In genomic region chr11:98088224-98088623, GRCm38 (mm10) we compare ENCODE assay signal across 9 mouse cellular contexts. TPM values are rescaled to one million over a fixed set of nuclear protein-coding genes. Genes with fewer than 3 reads are reported as not detected.
DNase-seq lines count a peak whose midpoint lies in the region; ATAC-seq lines count a peak whose summit lies in the region.
"Had no signal": no experiment of that assay in that cellular context is flagged by ENCODE, and none has a peak within 500 bp of the region (broad histone marks: within the 10 kb centered on the region; RNA-seq: fewer than 3 reads in every experiment).

No protein-coding gene starts in this region.

- peak overlapping the region; percentile 10; the same call in 1 of the 2 replicates for H3K4me2 ChIP-seq in embryonic facial prominence, embryonic 14.5 days (ENCODE audit: low read depth, low read length)
- no peak overlapping the region for H3K4me2 ChIP-seq in midbrain, embryonic 13.5 days (replicated peaks)

- no peaks in the 10 kb centered on the region for H3K27me3 ChIP-seq in embryonic facial prominence, embryonic 14.5 days (replicated peaks; ENCODE audit: control insufficient read depth, insufficient read depth, low read length)
- no peaks in the 10 kb centered on the region for H3K27me3 ChIP-seq in midbrain, embryonic 13.5 days

- ATAC-seq in embryonic facial prominence, embryonic 14.5 days (ENCODE audit: low read depth), result peak; percentile 76
- ATAC-seq in granulocyte monocyte progenitor cell, adult 5-6 weeks (replicated peaks; ENCODE audit: poor library complexity, severe bottlenecking), result no peak
- no peak for ATAC-seq in midbrain, embryonic 13.5 days

- H3K36me3 ChIP-seq in embryonic facial prominence, embryonic 14.5 days (ENCODE audit: control insufficient read depth, insufficient read depth, low read length), result peaks cover 44% of the 10 kb centered on the region
- peaks cover 79% of the 10 kb centered on the region for H3K36me3 ChIP-seq in midbrain, embryonic 13.5 days

- H3K9ac ChIP-seq in embryonic facial prominence, embryonic 14.5 days (ENCODE audit: low read depth, low read length), result no peak overlapping the region
- no peak overlapping the region for H3K9ac ChIP-seq in midbrain, embryonic 13.5 days (replicated peaks)

- no peaks in the 10 kb centered on the region for H3K9me3 ChIP-seq in embryonic facial prominence, embryonic 14.5 days (ENCODE audit: control insufficient read depth, low read length)
- no peaks in the 10 kb centered on the region for H3K9me3 ChIP-seq in midbrain, embryonic 13.5 days

- 0 out of 2 replicates have a peak overlapping the region, but pooled peaks have one; percentile 15 for H3K27ac ChIP-seq in embryonic facial prominence, embryonic 14.5 days (replicated peaks; ENCODE audit: low read depth, low read length)
- H3K27ac ChIP-seq in midbrain, embryonic 13.5 days, result no peak overlapping the region

- DNase-seq in layer of hippocampus, adult 9-11 months, result peak; percentile 38
- no peak for DNase-seq in layer of hippocampus, adult 18-20 months (ENCODE audit: low spot score in 2 of 2)
- peak; percentile 65 for DNase-seq in NIH3T3 (ENCODE audit: low read depth)
- peak; percentile 89 for DNase-seq in embryonic facial prominence, embryonic 14.5 days (ENCODE audit: low spot score)
- DNase-seq in kidney, adult 11 months, result peak; percentile 22
- DNase-seq in lung, postnatal 25 days (ENCODE audit: low spot score), result peak; percentile 43

- 26% methylated on average over 7 of the region's 7 CpGs for WGBS in embryonic facial prominence, embryonic 14.5 days
- 55% methylated on average over 7 of the region's 7 CpGs for WGBS in midbrain, embryonic 13.5 days

- no peaks in the 10 kb centered on the region for H3K4me1 ChIP-seq in embryonic facial prominence, embryonic 14.5 days (ENCODE audit: control insufficient read depth, insufficient read depth, low read length)
- H3K4me1 ChIP-seq in midbrain, embryonic 13.5 days (replicated peaks), result no peaks in the 10 kb centered on the region

- H3K4me3 ChIP-seq in embryonic facial prominence, embryonic 14.5 days (ENCODE audit: low read depth, low read length), result no peak overlapping the region
- no peak overlapping the region for H3K4me3 ChIP-seq in midbrain, embryonic 13.5 days (replicated peaks)

RNA-seq across cellular contexts. Expression of gene Stac2, which starts 35.0 kb away (rescaled TPM):
- 10 to 100 TPM; 45.7 to 55.2 TPM for total RNA-seq in layer of hippocampus, adult 18-20 months (2021)
- 0.51 and 0.54 TPM in 2 replicates for polyA plus RNA-seq in embryonic facial prominence, embryonic 14.5 days (2014; fragmentation: Nextera tagmentation; extraction: Ambion mirVana)
- total RNA-seq in granulocyte monocyte progenitor cell, adult 5-6 weeks (2014; fragmentation: Nextera tagmentation), result not detected in 2 replicates
- not detected in 2 replicates for total RNA-seq in granulocyte monocyte progenitor cell, adult 5-6 weeks (2017)
- 1.6 and 1.7 TPM in 2 replicates for polyA plus RNA-seq in midbrain, embryonic 13.5 days (2015; fragmentation: Nextera tagmentation; extraction: Ambion mirVana)
- total RNA-seq: MEL had no signal

Comparison
In these comparisons a context has a peak if more than half of its experiments do, and no peak if none do; other contexts are left out.
1. DNase-seq: peak in layer of hippocampus, adult 9-11 months (single experiment), NIH3T3 (single experiment), embryonic facial prominence, embryonic 14.5 days (single experiment), kidney, adult 11 months (single experiment) and lung, postnatal 25 days (single experiment); none in layer of hippocampus, adult 18-20 months (0 of 2).
2. RNA of gene Stac2, which starts 35.0 kb away (total RNA-seq): 45.7 to 55.2 TPM in layer of hippocampus, adult 18-20 months; not detected in granulocyte monocyte progenitor cell, adult 5-6 weeks; every median in the first group is over 10 times any median in the second.